Mouse (Mus musculus): Measurements from ENCODE around the gene Zfp512b. TPM values are rescaled to one million over a fixed set of nuclear protein-coding genes. Genes with fewer than 3 reads are reported as not detected.

The Zfp512b gene
- polyA plus RNA-seq, 1 experiment from 2014 or later = 60.7 TPM

- no peak for DNase-seq (ENCODE audit: low spot score)
- Histone ChIP-seq H3K27me3 (ENCODE audit: control insufficient read depth, insufficient read depth, low read length) (no peaks in the 10 kb centered on the region), H3K9ac (ENCODE audit: low read length) (peak overlapping the region; percentile 92), H3K36me3 (ENCODE audit: control insufficient read depth, insufficient read depth, low read length) (peaks cover 5% of the 10 kb centered on the region; the same call in 1 of the 2 replicates), H3K4me3 (ENCODE audit: low read depth, low read length) (peak overlapping the region; percentile 94), H3K27ac (ENCODE audit: low read depth, low read length) (no peak overlapping the region), H3K4me2 (ENCODE audit: low read depth, low read length, severe bottlenecking) (peak overlapping the region; percentile 85), H3K4me1 (replicated peaks; ENCODE audit: control insufficient read depth, insufficient read depth, low read length) (peaks cover 5% of the 10 kb centered on the region; the same call in 1 of the 2 replicates), H3K9me3 (ENCODE audit: control insufficient read depth, low read length) (no peaks in the 10 kb centered on the region)
- 0 out of 2 replicates have a peak, but pooled peaks have one; percentile 0 for ATAC-seq (replicated peaks; ENCODE audit: low FRiP score)
- WGBS = 10% methylated on average over 6 of the region's 6 CpGs
Measured at GRCm38 (mm10) chr2:181593042-181593421, 429 bp upstream of the Zfp512b start.

GRCm38 (mm10) chr2:181591528-181592085, 996 bp downstream of the Zfp512b start, which contains the start of gene Prpf6:
Gene Prpf6 (plus strand): TSS chr2:181591868.
- Histone ChIP-seq H3K36me3 (ENCODE audit: control insufficient read depth, insufficient read depth, low read length) (peaks cover 8% of the 10 kb centered on the region; the same call in 1 of the 2 replicates), H3K4me2 (ENCODE audit: low read depth, low read length, severe bottlenecking) (peak within 1 kb of the TSS; percentile 85), H3K4me1 (replicated peaks; ENCODE audit: control insufficient read depth, insufficient read depth, low read length) (peaks cover 5% of the 10 kb centered on the region; the same call in 1 of the 2 replicates), H3K9ac (ENCODE audit: low read length) (peak within 1 kb of the TSS; percentile 92), H3K27ac (ENCODE audit: low read depth, low read length) (peak within 1 kb of the TSS; percentile 50; the same call in 1 of the 2 replicates), H3K27me3 (ENCODE audit: control insufficient read depth, insufficient read depth, low read length) (no peaks in the 10 kb centered on the region), H3K4me3 (ENCODE audit: low read depth, low read length) (peak within 1 kb of the TSS; percentile 94), H3K9me3 (ENCODE audit: control insufficient read depth, low read length) (no peaks in the 10 kb centered on the region)
- DNase-seq (ENCODE audit: low spot score) (peak; percentile 58), ATAC-seq (replicated peaks; ENCODE audit: low FRiP score) (peak; percentile 8; the same call in 1 of the 2 replicates)
- 24% methylated on average over 5 of the region's 5 CpGs for WGBS

- H3K4me2 ChIP-seq (ENCODE audit: low read depth, low read length, severe bottlenecking) = no peak overlapping the region
- WGBS = 96% methylated on average over 5 of the region's 5 CpGs
- no peaks in the 10 kb centered on the region for H3K9me3 ChIP-seq (ENCODE audit: control insufficient read depth, low read length)
- H3K4me3 ChIP-seq (ENCODE audit: low read depth, low read length) = no peak overlapping the region
- DNase-seq (ENCODE audit: low spot score) (peak; percentile 18), ATAC-seq (replicated peaks; ENCODE audit: low FRiP score) (no peak)
- peaks cover 5% of the 10 kb centered on the region; the same call in 1 of the 2 replicates for H3K4me1 ChIP-seq (replicated peaks; ENCODE audit: control insufficient read depth, insufficient read depth, low read length)
- H3K9ac ChIP-seq (ENCODE audit: low read length) = no peak overlapping the region
- no peak overlapping the region for H3K27ac ChIP-seq (ENCODE audit: low read depth, low read length)
- no peaks in the 10 kb centered on the region for H3K27me3 ChIP-seq (ENCODE audit: control insufficient read depth, insufficient read depth, low read length)
- peaks cover 10% of the 10 kb centered on the region; the same call in 1 of the 2 replicates for H3K36me3 ChIP-seq (ENCODE audit: control insufficient read depth, insufficient read depth, low read length)
Measured at GRCm38 (mm10) chr2:181590471-181590870, 2.1 kb downstream of the Zfp512b start.

- no peak for ATAC-seq (replicated peaks; ENCODE audit: low FRiP score)
- peak; percentile 43 for DNase-seq (ENCODE audit: low spot score)
- Histone ChIP-seq H3K4me1 (replicated peaks; ENCODE audit: control insufficient read depth, insufficient read depth, low read length) (peaks cover 5% of the 10 kb centered on the region; the same call in 1 of the 2 replicates), H3K4me3 (ENCODE audit: low read depth, low read length) (no peak overlapping the region), H3K9ac (ENCODE audit: low read length) (no peak overlapping the region), H3K9me3 (ENCODE audit: control insufficient read depth, low read length) (no peaks in the 10 kb centered on the region), H3K4me2 (ENCODE audit: low read depth, low read length, severe bottlenecking) (no peak overlapping the region), H3K27me3 (ENCODE audit: control insufficient read depth, insufficient read depth, low read length) (no peaks in the 10 kb centered on the region), H3K36me3 (ENCODE audit: control insufficient read depth, insufficient read depth, low read length) (peaks cover 12% of the 10 kb centered on the region; the same call in 1 of the 2 replicates), H3K27ac (ENCODE audit: low read depth, low read length) (no peak overlapping the region)
- 98% methylated on average over 9 of the region's 9 CpGs for WGBS
Measured at GRCm38 (mm10) chr2:181589732-181590105, 2.9 kb downstream of the Zfp512b start.

- H3K9ac ChIP-seq (ENCODE audit: low read length) = no peak overlapping the region
- DNase-seq (ENCODE audit: low spot score) (peak; percentile 43), ATAC-seq (replicated peaks; ENCODE audit: low FRiP score) (no peak)
- no peaks in the 10 kb centered on the region for H3K9me3 ChIP-seq (ENCODE audit: control insufficient read depth, low read length)
- no peak overlapping the region for H3K27ac ChIP-seq (ENCODE audit: low read depth, low read length)
- no peak overlapping the region for H3K4me3 ChIP-seq (ENCODE audit: low read depth, low read length)
- H3K4me2 ChIP-seq (ENCODE audit: low read depth, low read length, severe bottlenecking) = no peak overlapping the region
- peaks cover 14% of the 10 kb centered on the region; the same call in 1 of the 2 replicates for H3K36me3 ChIP-seq (ENCODE audit: control insufficient read depth, insufficient read depth, low read length)
- peaks cover 5% of the 10 kb centered on the region; the same call in 1 of the 2 replicates for H3K4me1 ChIP-seq (replicated peaks; ENCODE audit: control insufficient read depth, insufficient read depth, low read length)
- 94% methylated on average over 10 of the region's 10 CpGs for WGBS
- no peaks in the 10 kb centered on the region for H3K27me3 ChIP-seq (ENCODE audit: control insufficient read depth, insufficient read depth, low read length)
Measured at GRCm38 (mm10) chr2:181589011-181589731, 3.4 kb downstream of the Zfp512b start.

- Histone ChIP-seq H3K4me1 (replicated peaks; ENCODE audit: control insufficient read depth, insufficient read depth, low read length) (peaks cover 5% of the 10 kb centered on the region; the same call in 1 of the 2 replicates), H3K9me3 (ENCODE audit: control insufficient read depth, low read length) (no peaks in the 10 kb centered on the region), H3K27ac (ENCODE audit: low read depth, low read length) (no peak overlapping the region), H3K4me3 (ENCODE audit: low read depth, low read length) (no peak overlapping the region), H3K4me2 (ENCODE audit: low read depth, low read length, severe bottlenecking) (no peak overlapping the region), H3K9ac (ENCODE audit: low read length) (no peak overlapping the region), H3K27me3 (ENCODE audit: control insufficient read depth, insufficient read depth, low read length) (no peaks in the 10 kb centered on the region), H3K36me3 (ENCODE audit: control insufficient read depth, insufficient read depth, low read length) (peaks cover 14% of the 10 kb centered on the region; the same call in 1 of the 2 replicates)
- DNase-seq (ENCODE audit: low spot score) (peak; percentile 50), ATAC-seq (replicated peaks; ENCODE audit: low FRiP score) (no peak)
- WGBS = 93% methylated on average over 11 of the region's 11 CpGs
Measured at GRCm38 (mm10) chr2:181588229-181588780, 4.3 kb downstream of the Zfp512b start.

- DNase-seq (ENCODE audit: low spot score) (peak; percentile 47), ATAC-seq (replicated peaks; ENCODE audit: low FRiP score) (no peak)
- no peaks in the 10 kb centered on the region for H3K27me3 ChIP-seq (ENCODE audit: control insufficient read depth, insufficient read depth, low read length)
- WGBS = 77% methylated on average over 6 of the region's 6 CpGs
- no peaks in the 10 kb centered on the region for H3K9me3 ChIP-seq (ENCODE audit: control insufficient read depth, low read length)
- H3K4me2 ChIP-seq (ENCODE audit: low read depth, low read length, severe bottlenecking) = no peak overlapping the region
- no peak overlapping the region for H3K9ac ChIP-seq (ENCODE audit: low read length)
- H3K4me1 ChIP-seq (replicated peaks; ENCODE audit: control insufficient read depth, insufficient read depth, low read length) = peaks cover 2% of the 10 kb centered on the region; the same call in 1 of the 2 replicates
- H3K27ac ChIP-seq (ENCODE audit: low read depth, low read length) = no peak overlapping the region
- H3K4me3 ChIP-seq (ENCODE audit: low read depth, low read length) = no peak overlapping the region
- peaks cover 14% of the 10 kb centered on the region; the same call in 1 of the 2 replicates for H3K36me3 ChIP-seq (ENCODE audit: control insufficient read depth, insufficient read depth, low read length)
Measured at GRCm38 (mm10) chr2:181587796-181588195, 4.8 kb downstream of the Zfp512b start.

GRCm38 (mm10) chr2:181586124-181586523, 6.5 kb downstream of the Zfp512b start:
- Histone ChIP-seq H3K4me3 (ENCODE audit: low read depth, low read length) (no peak overlapping the region), H3K4me2 (ENCODE audit: low read depth, low read length, severe bottlenecking) (no peak overlapping the region), H3K9ac (ENCODE audit: low read length) (no peak overlapping the region), H3K9me3 (ENCODE audit: control insufficient read depth, low read length) (no peaks in the 10 kb centered on the region), H3K27me3 (ENCODE audit: control insufficient read depth, insufficient read depth, low read length) (no peaks in the 10 kb centered on the region), H3K4me1 (replicated peaks; ENCODE audit: control insufficient read depth, insufficient read depth, low read length) (no peaks in the 10 kb centered on the region), H3K27ac (ENCODE audit: low read depth, low read length) (no peak overlapping the region), H3K36me3 (ENCODE audit: control insufficient read depth, insufficient read depth, low read length) (peaks cover 14% of the 10 kb centered on the region; the same call in 1 of the 2 replicates)
- 93% methylated on average over 3 of the region's 3 CpGs for WGBS
- no peak for ATAC-seq (replicated peaks; ENCODE audit: low FRiP score)
- DNase-seq (ENCODE audit: low spot score) = peak; percentile 29

All from forebrain, embryonic 11.5 days (tissue).